Mouse (Mus musculus) left cerebral cortex, postnatal 14 days (tissue): ENCODE measurements around the gene Ilk. TPM values are rescaled to one million over a fixed set of nuclear protein-coding genes. Genes with fewer than 3 reads are reported as not detected.
"Not testable (repeated sequence)": the region's sequence is repeated elsewhere in the genome, so short reads cannot be mapped to it uniquely, and the experiment has no call there.

Source experiments
- DNase-seq, 2 experiments: peaks; one replicate each; pipeline ENCODE4 v3.0.0; 2021 to 2022; ENCODE audit warnings: low spot score in 2 of 2, mixed read lengths in 1 of 2
- intact Hi-C: fragments of 180-260 bp; cut with DNase I; formaldehyde crosslinking; loops from one replicate; pipeline ENCODE4 v1.15.1; 2025
- long read RNA-seq, 2 experiments: library from polyadenylated mRNA; stranded (forward); transcript quantifications; one replicate each; pipeline ENCODE4 v2.0.0; 2021
- total RNA-seq, 2 experiments: library from RNA; stranded (reverse); gene quantifications; 2 replicates each; pipeline ENCODE4 v1.2.3; 2021

Gene Ilk
- total RNA-seq = 10 to 100 TPM; 94.1 to 97.2 TPM
- long read RNA-seq, experiment 1, transcript Ilk-201 (13 exons, 1,795 nt) = major isoform, 103 of 142 reads
- long read RNA-seq, experiment 1, transcript Ilk-212 (13 exons, 1,749 nt) = minor isoform, 6 of 142 reads
- long read RNA-seq, experiment 1, partial matches to known transcripts = 20 of 142 reads
- long read RNA-seq, experiment 1, other reads (novel, unspliced or antisense) = 13 of 142 reads
- long read RNA-seq, experiment 2, transcript Ilk-212 (13 exons, 1,749 nt) = minor isoform, 5 of 119 reads
- long read RNA-seq, experiment 2, transcript Ilk-201 (13 exons, 1,795 nt) = major isoform, 85 of 119 reads
- long read RNA-seq, experiment 2, partial matches to known transcripts = 16 of 119 reads
- long read RNA-seq, experiment 2, other reads (novel, unspliced or antisense) = 13 of 119 reads

- DNase-seq = peak; percentile 91 to 93
- intact Hi-C loops = loop anchor here (2.0 to 10.0 kb wide), 3 partner anchors 74 to 182 kb away; partner anchors contain the start of genes Arfip2, Gm45799, Mrpl17 and Smpd1
Measured at GRCm38 (mm10) chr7:105736264-105736901, at the start of gene Ilk. Gene Ilk (plus strand): TSS chr7:105736592.

- intact Hi-C loops = no loop called here
- DNase-seq = no peak
Measured at GRCm38 (mm10) chr7:105690875-105691274, 45.5 kb upstream of the Ilk start.

- intact Hi-C loops = no loop called here
- DNase-seq = no peak
Measured at GRCm38 (mm10) chr7:105703184-105703583, 33.2 kb upstream of the Ilk start.

GRCm38 (mm10) chr7:105703816-105704215 is 32.6 kb upstream of the Ilk start:
- no peak for DNase-seq
- intact Hi-C loops = no loop called here

- DNase-seq = no peak
- intact Hi-C loops = no loop called here
Measured at GRCm38 (mm10) chr7:105708733-105709132, 27.7 kb upstream of the Ilk start.

- intact Hi-C loops = no loop called here
- DNase-seq = no peak
Measured at GRCm38 (mm10) chr7:105715366-105715765, 21.0 kb upstream of the Ilk start.

- intact Hi-C loops = no loop called here
- no peak for DNase-seq
Measured at GRCm38 (mm10) chr7:105721916-105722315, 14.5 kb upstream of the Ilk start.

- DNase-seq = peak; percentile 73 to 88
- intact Hi-C loops = loop anchor here (1.0 to 2.0 kb wide), 2 partner anchors 85 to 92 kb away; partner anchors contain the start of gene Mrpl17
Measured at GRCm38 (mm10) chr7:105726144-105726979, 10.0 kb upstream of the Ilk start.

- intact Hi-C loops = loop anchor here (1.0 to 2.0 kb wide), 2 partner anchors 84 to 92 kb away; partner anchors contain the start of gene Mrpl17
- DNase-seq = no peak
Measured at GRCm38 (mm10) chr7:105726980-105727325, 9.4 kb upstream of the Ilk start.

GRCm38 (mm10) chr7:105728701-105729428 is 7.5 kb upstream of the Ilk start:
- peak in 1 of 2 experiments; percentile 64 for DNase-seq
- intact Hi-C loops = no loop called here

GRCm38 (mm10) chr7:105733836-105734235 is 2.6 kb upstream of the Ilk start:
- intact Hi-C loops = loop anchor here (10.0 kb wide), 2 partner anchors 89 to 179 kb away; partner anchors contain the start of genes Arfip2, Gm45799, Smpd1 and Timm10b
- no peak for DNase-seq

GRCm38 (mm10) chr7:105734826-105735225 is 1.6 kb upstream of the Ilk start:
- DNase-seq = no peak
- intact Hi-C loops = loop anchor here (10.0 kb wide), 2 partner anchors 90 to 180 kb away; partner anchors contain the start of genes Arfip2, Gm45799, Smpd1 and Timm10b

GRCm38 (mm10) chr7:105735464-105735863 is 928 bp upstream of the Ilk start:
- intact Hi-C loops = loop anchor here (10.0 kb wide), 2 partner anchors 91 to 181 kb away; partner anchors contain the start of genes Arfip2, Gm45799, Smpd1 and Timm10b
- not testable (repeated sequence) for DNase-seq

- intact Hi-C loops = loop anchor here (2.0 to 10.0 kb wide), 3 partner anchors 74 to 182 kb away; partner anchors contain the start of genes Arfip2, Gm45799, Mrpl17 and Smpd1
- DNase-seq = no peak
Measured at GRCm38 (mm10) chr7:105736911-105737521, 624 bp downstream of the Ilk start, which contains the start of gene Rrp8. Gene Rrp8 (minus strand): TSS chr7:105737385.

GRCm38 (mm10) chr7:105737648-105738047 is 1.3 kb downstream of the Ilk start:
- intact Hi-C loops = loop anchor here (2.0 to 10.0 kb wide), 3 partner anchors 73 to 183 kb away; partner anchors contain the start of genes Arfip2, Gm45799, Mrpl17 and Smpd1
- DNase-seq = no peak

- intact Hi-C loops = loop anchor here (10.0 kb wide), 2 partner anchors 93 to 183 kb away; partner anchors contain the start of genes Arfip2, Gm45799, Smpd1 and Timm10b
- no peak for DNase-seq
Measured at GRCm38 (mm10) chr7:105738286-105738685, 1.9 kb downstream of the Ilk start.

- no peak for DNase-seq
- intact Hi-C loops = loop anchor here (10.0 kb wide), 2 partner anchors 94 to 184 kb away; partner anchors contain the start of genes Arfip2, Gm45799, Smpd1 and Timm10b
Measured at GRCm38 (mm10) chr7:105738948-105739347, 2.6 kb downstream of the Ilk start.
